Mouse (Mus musculus): ENCODE measurements at regions not wholly inside any gene's neighbourhood (a gene's known extent, or its start where the extent isn't known, plus 50 kb on each side); places are given as distances from the start of the nearest gene placed in this dataset.

DNA sequence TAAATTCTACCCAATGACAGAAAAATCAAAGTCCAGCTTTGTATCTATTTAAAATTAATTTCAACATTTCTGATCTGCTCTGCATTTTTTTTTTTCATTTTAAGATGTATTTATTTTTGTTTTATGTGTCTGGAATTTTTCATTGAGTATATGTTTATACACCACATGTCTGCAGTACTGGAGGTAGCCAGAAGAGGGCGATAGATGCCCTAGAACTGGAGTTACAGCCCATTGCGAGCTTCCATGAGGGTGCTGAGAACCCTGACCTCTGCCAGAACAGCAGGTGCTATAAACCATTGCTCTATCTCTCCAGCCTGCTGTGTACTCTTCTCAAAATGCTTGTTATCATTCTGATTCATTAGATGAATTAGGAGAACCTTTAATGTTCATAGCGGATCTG lies 63.1 kb upstream of the Cpm start:
- no peak for TF ChIP-seq POLR2A (IDR thresholded peaks at IDR 0.05; ENCODE audit: borderline replicate concordance, extremely low read depth, low read depth, low read length)
- TF ChIP-seq CTCF (IDR thresholded peaks at IDR 0.05; ENCODE audit: insufficient read depth, low read length): no peak
